Mouse (Mus musculus): ENCODE measurements at regions not wholly inside any gene's neighbourhood (a gene's known extent, or its start where the extent isn't known, plus 50 kb on each side); places are given as distances from the start of the nearest gene placed in this dataset.
A peak's percentile ranks its signal among the peaks of the same experiment; 100 is the strongest.

DNA sequence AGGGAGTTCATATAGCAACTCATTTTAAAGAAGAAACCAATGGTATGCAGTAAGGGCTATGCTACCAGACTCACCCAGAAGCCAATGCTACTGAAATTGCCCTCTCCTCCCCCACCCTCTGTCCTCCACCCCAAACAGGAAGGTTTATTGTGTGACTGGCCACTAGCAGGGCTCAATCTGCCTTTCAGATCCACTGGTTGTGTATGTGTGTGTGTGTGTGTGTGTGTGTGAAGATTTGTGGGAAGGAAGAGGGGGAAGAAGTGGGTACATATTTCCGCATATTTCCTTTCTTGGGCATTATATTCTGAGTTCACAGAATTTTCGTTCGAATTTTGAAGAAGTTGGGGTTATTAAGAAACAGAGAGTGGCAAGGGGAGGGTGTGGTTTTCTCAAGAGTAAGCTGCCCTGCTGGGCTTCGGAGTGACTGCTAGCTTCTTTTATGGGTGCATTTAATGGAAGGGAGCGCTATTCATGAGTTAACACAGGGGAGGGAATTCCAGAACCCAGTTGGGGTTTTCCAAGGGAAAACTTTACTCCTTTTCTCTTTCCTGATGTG, 61.5 kb upstream of the Tmpo start:
- H3K27me3 ChIP-seq (replicated peaks; ENCODE audit: control insufficient read depth, insufficient read depth, low read length): no peaks in the 10 kb centered on the region
- ATAC-seq (no peak), DNase-seq (ENCODE audit: low spot score) (no peak)
- H3K36me3 ChIP-seq (ENCODE audit: control insufficient read depth, insufficient read depth, low read length): no peaks in the 10 kb centered on the region
- no peaks in the 10 kb centered on the region for H3K9me3 ChIP-seq (replicated peaks; ENCODE audit: control insufficient read depth, low read length)
- H3K27ac ChIP-seq (ENCODE audit: low read depth, low read length): no peak overlapping the region
- H3K4me1 ChIP-seq (ENCODE audit: control insufficient read depth, insufficient read depth, low read length): no peaks in the 10 kb centered on the region; the same call in 1 of the 2 replicates
- no peak overlapping the region for H3K4me3 ChIP-seq (ENCODE audit: low read depth, low read length)
- no peak overlapping the region for H3K9ac ChIP-seq (ENCODE audit: low read length)
- WGBS: 64% methylated on average over 5 of the region's 5 CpGs
- no peak overlapping the region for H3K4me2 ChIP-seq (ENCODE audit: low read length)

GRCm38 (mm10) chr10:91241611-91242005, 60.5 kb upstream of the Tmpo start:
- no peaks in the 10 kb centered on the region for H3K27me3 ChIP-seq (replicated peaks; ENCODE audit: control insufficient read depth, insufficient read depth, low read length)
- no peak overlapping the region for H3K4me2 ChIP-seq (ENCODE audit: low read length)
- 55% methylated on average over 7 of the region's 7 CpGs for WGBS
- ATAC-seq: no peak
- no peak overlapping the region for H3K27ac ChIP-seq (ENCODE audit: low read depth, low read length)
- no peak overlapping the region for H3K4me3 ChIP-seq (ENCODE audit: low read depth, low read length)
- H3K9ac ChIP-seq (ENCODE audit: low read length): no peak overlapping the region
- DNase-seq (ENCODE audit: low spot score): peak; percentile 22
- no peaks in the 10 kb centered on the region for H3K9me3 ChIP-seq (replicated peaks; ENCODE audit: control insufficient read depth, low read length)
- no peaks in the 10 kb centered on the region; the same call in 1 of the 2 replicates for H3K4me1 ChIP-seq (ENCODE audit: control insufficient read depth, insufficient read depth, low read length)
- no peaks in the 10 kb centered on the region for H3K36me3 ChIP-seq (ENCODE audit: control insufficient read depth, insufficient read depth, low read length)

GRCm38 (mm10) chr10:91240856-91241610, 59.9 kb upstream of the Tmpo start:
- Histone ChIP-seq H3K9me3 (replicated peaks; ENCODE audit: control insufficient read depth, low read length) (no peaks in the 10 kb centered on the region), H3K27me3 (replicated peaks; ENCODE audit: control insufficient read depth, insufficient read depth, low read length) (no peaks in the 10 kb centered on the region), H3K27ac (ENCODE audit: low read depth, low read length) (no peak overlapping the region; the same call in 1 of the 2 replicates), H3K9ac (ENCODE audit: low read length) (no peak overlapping the region), H3K36me3 (ENCODE audit: control insufficient read depth, insufficient read depth, low read length) (no peaks in the 10 kb centered on the region), H3K4me2 (ENCODE audit: low read length) (no peak overlapping the region), H3K4me3 (ENCODE audit: low read depth, low read length) (no peak overlapping the region), H3K4me1 (ENCODE audit: control insufficient read depth, insufficient read depth, low read length) (no peaks in the 10 kb centered on the region; the same call in 1 of the 2 replicates)
- ATAC-seq (peak; percentile 60; the same call in 1 of the 2 replicates), DNase-seq (ENCODE audit: low spot score) (peak; percentile 70)
- 56% methylated on average over 10 of the region's 10 CpGs for WGBS

DNA sequence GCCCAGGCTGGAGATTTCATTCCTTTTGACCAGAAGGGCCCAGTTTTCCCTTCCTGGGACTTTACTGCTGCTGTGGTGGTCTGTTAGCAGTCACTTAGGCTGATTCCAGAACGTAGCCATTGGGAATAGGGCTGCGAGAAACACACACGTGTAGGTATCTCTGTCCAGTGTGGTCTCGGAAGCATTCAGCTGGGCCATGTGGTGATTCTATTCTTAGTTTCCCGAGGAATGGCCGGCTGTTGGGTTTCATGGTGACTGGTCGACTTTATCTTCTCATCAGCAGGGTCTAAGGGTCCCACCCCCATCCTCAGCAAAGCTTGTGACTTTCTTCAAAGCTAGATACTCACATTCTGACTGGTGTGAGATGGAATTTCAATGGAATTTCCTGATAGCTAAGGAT, 59.2 kb upstream of the Tmpo start:
- no peak for DNase-seq (ENCODE audit: low spot score)
- WGBS: 89% methylated on average over 7 of the region's 7 CpGs
- no peaks in the 10 kb centered on the region; the same call in 1 of the 2 replicates for H3K4me1 ChIP-seq (ENCODE audit: control insufficient read depth, insufficient read depth, low read length)
- H3K27ac ChIP-seq (ENCODE audit: low read depth, low read length): no peak overlapping the region
- H3K4me3 ChIP-seq (ENCODE audit: low read depth, low read length): no peak overlapping the region
- H3K36me3 ChIP-seq (ENCODE audit: control insufficient read depth, insufficient read depth, low read length): no peaks in the 10 kb centered on the region
- H3K9ac ChIP-seq (ENCODE audit: low read length): no peak overlapping the region
- H3K9me3 ChIP-seq (replicated peaks; ENCODE audit: control insufficient read depth, low read length): no peaks in the 10 kb centered on the region
- no peak for ATAC-seq
- H3K4me2 ChIP-seq (ENCODE audit: low read length): no peak overlapping the region
- no peaks in the 10 kb centered on the region for H3K27me3 ChIP-seq (replicated peaks; ENCODE audit: control insufficient read depth, insufficient read depth, low read length)

GRCm38 (mm10) chr10:91236844-91237243, 55.7 kb upstream of the Tmpo start:
- 20% methylated on average over 7 of the region's 7 CpGs for WGBS
- H3K9ac ChIP-seq (ENCODE audit: low read length): no peak overlapping the region
- no peak overlapping the region for H3K4me3 ChIP-seq (ENCODE audit: low read depth, low read length)
- H3K4me2 ChIP-seq (ENCODE audit: low read length): no peak overlapping the region
- no peaks in the 10 kb centered on the region for H3K36me3 ChIP-seq (ENCODE audit: control insufficient read depth, insufficient read depth, low read length)
- no peaks in the 10 kb centered on the region for H3K9me3 ChIP-seq (replicated peaks; ENCODE audit: control insufficient read depth, low read length)
- H3K4me1 ChIP-seq (ENCODE audit: control insufficient read depth, insufficient read depth, low read length): no peaks in the 10 kb centered on the region; the same call in 1 of the 2 replicates
- ATAC-seq (peak; percentile 54; the same call in 1 of the 2 replicates), DNase-seq (ENCODE audit: low spot score) (peak; percentile 78)
- no peak overlapping the region for H3K27ac ChIP-seq (ENCODE audit: low read depth, low read length)
- no peaks in the 10 kb centered on the region for H3K27me3 ChIP-seq (replicated peaks; ENCODE audit: control insufficient read depth, insufficient read depth, low read length)

DNA sequence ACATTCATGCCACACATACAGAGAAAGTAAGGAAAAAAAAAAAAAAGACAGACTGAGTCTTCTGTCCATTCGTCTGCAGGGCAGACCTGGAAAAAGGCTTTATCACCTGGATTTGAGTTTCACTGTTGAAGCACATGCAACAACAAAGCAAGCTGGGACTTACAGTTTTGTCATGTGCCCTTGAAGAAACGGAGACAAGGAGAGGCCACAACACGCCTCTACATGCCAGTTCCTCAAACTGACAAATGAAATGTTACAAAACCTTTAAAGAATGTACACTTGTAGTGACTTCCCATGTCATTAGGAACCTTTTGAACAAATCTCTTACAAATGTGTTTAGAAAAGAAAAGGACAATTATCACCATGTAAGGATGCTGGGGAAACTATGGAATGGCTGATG, 53.6 kb upstream of the Tmpo start:
- Histone ChIP-seq H3K27me3 (replicated peaks; ENCODE audit: control insufficient read depth, insufficient read depth, low read length) (no peaks in the 10 kb centered on the region), H3K9ac (ENCODE audit: low read length) (no peak overlapping the region), H3K4me2 (ENCODE audit: low read length) (no peak overlapping the region), H3K27ac (ENCODE audit: low read depth, low read length) (no peak overlapping the region), H3K4me1 (ENCODE audit: control insufficient read depth, insufficient read depth, low read length) (peaks cover 2% of the 10 kb centered on the region), H3K4me3 (ENCODE audit: low read depth, low read length) (no peak overlapping the region), H3K36me3 (ENCODE audit: control insufficient read depth, insufficient read depth, low read length) (no peaks in the 10 kb centered on the region), H3K9me3 (replicated peaks; ENCODE audit: control insufficient read depth, low read length) (no peaks in the 10 kb centered on the region)
- DNase-seq (ENCODE audit: low spot score) (no peak), ATAC-seq (no peak)
- WGBS: 83% methylated on average over 3 of the region's 3 CpGs

All from forebrain, embryonic 14.5 days (tissue).